Mouse (Mus musculus) cortical plate, adult 2 months (tissue): ENCODE data around the gene Dner.

Source experiments
- CTCF ChIP-seq: fragments of 200-500 bp; IDR thresholded peaks from 2 replicates; pipeline ENCODE4 v1.5.1; 2011; ENCODE audit warnings: mild to moderate bottlenecking, control low read depth, low read length; ENCODE audit not compliant: insufficient read depth; ENCODE audit errors: extremely low read depth
- POLR2A ChIP-seq: fragments of 200-500 bp; IDR thresholded peaks from 2 replicates; pipeline ENCODE4 v1.6.1; 2011; ENCODE audit warnings: mild to moderate bottlenecking, low read length, control low read depth; ENCODE audit not compliant: insufficient read depth; ENCODE audit errors: extremely low read depth

GRCm38 (mm10) chr1:84590534-84590933 is 105.5 kb downstream of the Dner start:
- TF ChIP-seq CTCF: no peak
- no peak for TF ChIP-seq POLR2A
